Mouse (Mus musculus): ENCODE measurements around the gene Scaper. TPM values are rescaled to one million over a fixed set of nuclear protein-coding genes. Genes with fewer than 3 reads are reported as not detected.

Gene Scaper
- total and polyA plus RNA-seq, 2 experiments from 2014 or later: 6.5 to 8.9 TPM

DNA sequence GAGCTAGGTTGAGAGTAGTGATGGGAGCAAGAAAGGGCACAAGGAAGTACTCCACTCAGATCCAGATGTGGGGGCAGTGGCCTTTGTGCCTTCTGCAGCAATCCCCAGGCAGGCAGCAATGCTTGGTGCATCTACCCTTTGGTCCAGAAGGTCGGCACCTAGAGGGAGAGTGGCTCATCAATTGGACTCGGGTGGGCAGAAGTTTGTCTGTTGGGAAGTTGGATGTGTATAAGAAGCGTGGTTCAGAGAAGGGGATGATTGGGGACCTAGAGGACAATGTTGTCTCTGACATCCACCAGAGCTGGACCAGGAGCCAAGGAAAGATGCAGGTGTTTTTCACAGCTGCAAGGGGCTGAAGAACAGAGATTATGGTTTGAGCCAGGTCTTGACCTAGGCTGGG lies 389.0 kb downstream of the Scaper start:
- ATAC-seq (ENCODE audit: insufficient read depth, low read depth) (no peak), DNase-seq (ENCODE audit: low spot score) (no peak)
- no peak overlapping the region for H3K27ac ChIP-seq (ENCODE audit: low read depth)
- H3K4me3 ChIP-seq (ENCODE audit: low read depth, low read length): no peak overlapping the region
- H3K4me1 ChIP-seq (ENCODE audit: control insufficient read depth, insufficient read depth): peaks cover 7% of the 10 kb centered on the region; the same call in 1 of the 2 replicates
- H3K4me2 ChIP-seq (ENCODE audit: low read depth, low read length): no peak overlapping the region
- H3K36me3 ChIP-seq (replicated peaks; ENCODE audit: control insufficient read depth, insufficient read depth, low read length): no peaks in the 10 kb centered on the region
- H3K9ac ChIP-seq (replicated peaks; ENCODE audit: low read depth, low read length): no peak overlapping the region
- H3K27me3 ChIP-seq (ENCODE audit: control insufficient read depth, insufficient read depth, low read length): peaks cover 62% of the 10 kb centered on the region
- WGBS: 29% methylated on average over 3 of the region's 3 CpGs
- TF ChIP-seq CTCF (IDR thresholded peaks at IDR 0.05; ENCODE audit: low read depth) (no peak), EP300 (IDR thresholded peaks at IDR 0.05; ENCODE audit: low read depth) (no peak)
- no peaks in the 10 kb centered on the region for H3K9me3 ChIP-seq (replicated peaks; ENCODE audit: control insufficient read depth, low read length)

DNA sequence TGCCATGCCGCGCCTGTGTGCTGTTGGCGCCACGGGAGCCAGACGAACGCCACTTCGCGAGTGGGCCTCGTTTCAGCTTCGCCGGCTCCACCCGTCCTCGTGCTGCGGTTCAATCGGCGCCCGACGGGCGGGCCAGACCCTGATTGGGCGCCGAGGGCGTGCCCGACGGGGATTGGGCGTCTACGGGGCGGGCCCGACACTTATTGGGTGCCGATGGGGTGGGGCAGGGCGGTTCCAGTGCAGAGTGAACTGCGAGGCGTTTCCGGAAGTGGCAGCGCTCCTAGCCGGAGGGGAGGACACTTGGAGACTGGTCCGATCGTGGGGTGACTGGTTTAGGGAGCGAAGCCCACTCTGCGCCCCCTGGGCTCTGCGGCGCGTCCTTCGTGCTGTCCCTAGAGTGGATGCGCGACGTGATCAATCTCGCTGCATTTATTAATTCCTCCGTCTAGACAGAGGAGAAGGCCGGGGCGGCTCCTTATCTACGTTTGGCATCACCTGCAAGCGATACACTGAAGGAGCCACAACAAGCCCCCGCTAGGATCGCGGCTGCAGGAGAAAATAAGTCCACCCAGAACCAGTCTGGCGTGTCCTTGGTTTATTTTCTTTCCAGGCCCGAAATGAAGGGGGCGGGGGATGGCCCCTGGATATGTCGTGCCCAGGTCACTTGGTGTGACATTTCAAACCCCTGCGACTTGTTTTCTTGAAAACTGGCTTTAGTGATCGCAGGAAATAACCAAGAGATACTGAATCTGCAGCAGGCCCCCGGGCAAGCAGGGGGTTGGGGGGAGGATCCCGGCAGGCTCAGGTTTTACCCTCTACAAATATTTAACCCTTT lies 391.5 kb downstream of the Scaper start:
- peaks cover 15% of the 10 kb centered on the region; the same call in 1 of the 2 replicates for H3K4me1 ChIP-seq (ENCODE audit: control insufficient read depth, insufficient read depth)
- H3K27ac ChIP-seq (ENCODE audit: low read depth): no peak overlapping the region
- H3K36me3 ChIP-seq (replicated peaks; ENCODE audit: control insufficient read depth, insufficient read depth, low read length): no peaks in the 10 kb centered on the region
- no peaks in the 10 kb centered on the region for H3K9me3 ChIP-seq (replicated peaks; ENCODE audit: control insufficient read depth, low read length)
- no peak for TF ChIP-seq CTCF (IDR thresholded peaks at IDR 0.05; ENCODE audit: low read depth)
- peak overlapping the region; percentile 43 for H3K4me2 ChIP-seq (ENCODE audit: low read depth, low read length)
- H3K9ac ChIP-seq (replicated peaks; ENCODE audit: low read depth, low read length): no peak overlapping the region
- H3K27me3 ChIP-seq (ENCODE audit: control insufficient read depth, insufficient read depth, low read length): peaks cover 87% of the 10 kb centered on the region
- H3K4me3 ChIP-seq (ENCODE audit: low read depth, low read length): peak overlapping the region; percentile 33
- DNase-seq (ENCODE audit: low spot score): no peak
- WGBS: 4% methylated on average over 63 of the region's 63 CpGs
- peak; percentile 66; the same call in 1 of the 2 replicates for ATAC-seq (ENCODE audit: insufficient read depth, low read depth)

DNA sequence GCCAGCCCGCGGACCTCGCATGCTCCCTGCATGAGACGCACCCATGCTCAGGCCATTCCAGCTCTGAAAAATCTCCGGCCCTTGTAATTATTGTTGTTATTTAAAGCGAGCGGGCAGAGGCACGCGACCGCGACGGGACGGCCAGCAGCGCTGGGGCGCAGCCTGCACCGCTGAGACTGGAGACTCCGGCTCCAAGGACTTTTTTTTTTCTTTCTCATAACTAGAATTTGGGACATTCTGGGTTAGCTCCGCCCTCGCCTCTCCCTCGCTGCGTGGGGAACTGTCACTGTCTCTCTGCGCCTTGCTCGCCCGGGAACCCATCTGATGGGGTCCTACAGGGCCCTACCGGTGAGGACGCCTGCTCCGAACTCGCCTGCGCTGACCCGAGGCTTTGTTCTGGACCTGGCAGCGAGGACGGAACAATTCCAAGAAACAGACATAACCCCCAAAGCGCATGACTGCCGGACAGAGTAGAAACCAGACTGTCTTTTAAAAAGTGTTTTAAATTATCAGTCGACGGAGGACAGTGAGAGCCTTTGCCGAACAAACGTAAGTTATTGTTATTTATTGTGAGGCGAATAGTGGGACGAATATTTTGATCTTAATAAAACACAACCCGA lies 392.3 kb downstream of the Scaper start:
- H3K9ac ChIP-seq (replicated peaks; ENCODE audit: low read depth, low read length): no peak overlapping the region
- no peak overlapping the region for H3K27ac ChIP-seq (ENCODE audit: low read depth)
- H3K4me1 ChIP-seq (ENCODE audit: control insufficient read depth, insufficient read depth): peaks cover 15% of the 10 kb centered on the region; the same call in 1 of the 2 replicates
- H3K9me3 ChIP-seq (replicated peaks; ENCODE audit: control insufficient read depth, low read length): no peaks in the 10 kb centered on the region
- peaks cover 94% of the 10 kb centered on the region for H3K27me3 ChIP-seq (ENCODE audit: control insufficient read depth, insufficient read depth, low read length)
- no peak for TF ChIP-seq EP300 (IDR thresholded peaks at IDR 0.05; ENCODE audit: low read depth)
- no peak for TF ChIP-seq CTCF (IDR thresholded peaks at IDR 0.05; ENCODE audit: low read depth)
- DNase-seq (ENCODE audit: low spot score) (no peak), ATAC-seq (ENCODE audit: insufficient read depth, low read depth) (no peak)
- H3K4me2 ChIP-seq (ENCODE audit: low read depth, low read length): no peak overlapping the region
- H3K4me3 ChIP-seq (ENCODE audit: low read depth, low read length): peak overlapping the region; percentile 33
- WGBS: 8% methylated on average over 41 of the region's 41 CpGs
- no peaks in the 10 kb centered on the region for H3K36me3 ChIP-seq (replicated peaks; ENCODE audit: control insufficient read depth, insufficient read depth, low read length)

DNA sequence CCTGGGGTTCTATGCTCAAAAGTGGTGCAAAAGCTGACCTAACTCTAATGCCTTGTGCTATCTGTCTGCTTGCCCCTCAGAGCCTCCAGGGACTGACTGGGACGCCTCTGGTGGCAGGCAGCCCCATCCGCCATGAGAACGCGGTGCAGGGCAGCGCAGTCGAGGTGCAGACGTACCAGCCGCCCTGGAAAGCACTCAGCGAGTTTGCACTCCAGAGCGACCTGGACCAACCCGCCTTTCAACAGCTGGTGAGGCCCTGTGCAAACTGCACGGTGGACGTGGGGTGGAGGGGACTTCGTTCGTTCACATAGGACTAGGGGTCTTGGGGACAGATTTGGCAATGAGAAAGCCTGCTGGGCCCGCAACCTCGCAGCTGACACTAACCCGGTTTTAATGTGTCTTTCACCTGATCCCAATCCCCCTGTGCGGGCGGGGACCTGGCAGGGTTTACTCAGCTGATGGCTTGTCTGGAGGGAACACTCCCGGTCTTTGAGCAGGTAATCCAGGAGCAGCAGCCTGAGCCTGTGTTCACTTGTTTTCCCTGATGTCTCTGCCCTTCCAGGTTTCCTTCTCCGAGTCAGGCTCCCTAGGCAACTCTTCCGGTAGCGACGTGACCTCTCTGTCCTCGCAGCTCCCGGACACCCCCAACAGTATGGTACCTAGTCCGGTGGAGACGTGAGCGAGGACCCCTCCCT lies 392.9 kb downstream of the Scaper start:
- peaks cover 15% of the 10 kb centered on the region; the same call in 1 of the 2 replicates for H3K4me1 ChIP-seq (ENCODE audit: control insufficient read depth, insufficient read depth)

DNA sequence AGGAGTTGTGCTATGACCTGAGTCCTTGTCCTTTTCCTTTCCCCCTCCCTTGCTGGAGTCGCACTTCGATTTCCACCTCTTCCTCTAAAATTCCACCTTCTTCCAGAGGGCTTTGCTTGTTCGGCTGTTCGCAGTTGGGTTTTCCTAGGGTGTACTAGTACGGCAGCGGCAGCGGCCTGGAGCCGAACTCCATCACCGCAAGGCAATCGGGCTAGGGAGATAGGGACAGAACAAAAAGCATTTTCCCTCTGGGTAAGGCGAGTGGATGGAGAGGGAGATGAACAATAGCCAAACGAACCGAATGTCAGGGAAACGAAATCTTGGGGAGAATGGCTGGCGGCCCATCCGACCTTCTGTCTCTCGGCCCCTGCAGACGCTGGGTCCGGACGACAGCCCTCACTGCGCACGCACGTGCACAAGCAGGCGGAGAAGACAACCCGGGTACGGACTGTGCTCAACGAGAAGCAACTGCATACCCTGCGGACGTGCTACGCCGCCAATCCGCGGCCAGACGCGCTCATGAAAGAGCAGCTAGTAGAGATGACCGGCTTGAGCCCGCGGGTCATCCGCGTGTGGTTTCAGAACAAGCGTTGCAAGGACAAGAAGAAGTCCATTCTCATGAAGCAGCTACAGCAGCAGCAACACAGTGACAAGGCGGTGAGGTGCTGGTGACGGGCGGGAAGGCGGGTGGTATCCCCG lies 394.1 kb downstream of the Scaper start:
- H3K4me1 ChIP-seq (ENCODE audit: control insufficient read depth, insufficient read depth): peaks cover 15% of the 10 kb centered on the region; the same call in 1 of the 2 replicates
- H3K4me2 ChIP-seq (ENCODE audit: low read depth, low read length): peak overlapping the region; percentile 20
- H3K27ac ChIP-seq (ENCODE audit: low read depth): no peak overlapping the region
- 2% methylated on average over 46 of the region's 46 CpGs for WGBS
- H3K4me3 ChIP-seq (ENCODE audit: low read depth, low read length): peak overlapping the region; percentile 10
- H3K36me3 ChIP-seq (replicated peaks; ENCODE audit: control insufficient read depth, insufficient read depth, low read length): no peaks in the 10 kb centered on the region
- peaks cover 98% of the 10 kb centered on the region for H3K27me3 ChIP-seq (ENCODE audit: control insufficient read depth, insufficient read depth, low read length)
- no peak; the same call in 1 of the 2 replicates for ATAC-seq (ENCODE audit: insufficient read depth, low read depth)
- H3K9me3 ChIP-seq (replicated peaks; ENCODE audit: control insufficient read depth, low read length): no peaks in the 10 kb centered on the region
- DNase-seq (ENCODE audit: low spot score): no peak
- TF ChIP-seq CTCF (IDR thresholded peaks at IDR 0.05; ENCODE audit: low read depth) (no peak), EP300 (IDR thresholded peaks at IDR 0.05; ENCODE audit: low read depth) (no peak)
- H3K9ac ChIP-seq (replicated peaks; ENCODE audit: low read depth, low read length): no peak overlapping the region

More for the DNA sequence above, 392.9 kb downstream of the Scaper start:
- H3K4me3 ChIP-seq (ENCODE audit: low read depth, low read length): peak overlapping the region; percentile 33
- TF ChIP-seq EP300 (IDR thresholded peaks at IDR 0.05; ENCODE audit: low read depth) (no peak), CTCF (IDR thresholded peaks at IDR 0.05; ENCODE audit: low read depth) (no peak)
- no peak overlapping the region for H3K9ac ChIP-seq (replicated peaks; ENCODE audit: low read depth, low read length)
- H3K9me3 ChIP-seq (replicated peaks; ENCODE audit: control insufficient read depth, low read length): no peaks in the 10 kb centered on the region
- ATAC-seq (ENCODE audit: insufficient read depth, low read depth): 0 out of 2 replicates have a peak, but pooled peaks have one; percentile 16
- no peak for DNase-seq (ENCODE audit: low spot score)
- WGBS: 3% methylated on average over 30 of the region's 30 CpGs
- H3K4me2 ChIP-seq (ENCODE audit: low read depth, low read length): peak overlapping the region; percentile 20; the same call in 1 of the 2 replicates
- H3K36me3 ChIP-seq (replicated peaks; ENCODE audit: control insufficient read depth, insufficient read depth, low read length): no peaks in the 10 kb centered on the region
- peaks cover 99% of the 10 kb centered on the region for H3K27me3 ChIP-seq (ENCODE audit: control insufficient read depth, insufficient read depth, low read length)
- H3K27ac ChIP-seq (ENCODE audit: low read depth): no peak overlapping the region
